Mouse (Mus musculus) neural tube, embryonic 11.5 days (tissue): ENCODE measurements at regions not wholly inside any gene's neighbourhood (a gene's known extent, or its start where the extent isn't known, plus 50 kb on each side); places are given as distances from the start of the nearest gene placed in this dataset.

Source experiments
- ATAC-seq: fragments of 200-750 bp; cut with Nextera tagmentation; 2 replicates; pipeline ENCODE4 v1.8.0; 2017; ENCODE audit warnings: moderate number of reproducible peaks, mild to moderate bottlenecking, moderate TSS enrichment, moderate library complexity; ENCODE audit not compliant: insufficient read depth, low FRiP score, low TSS enrichment
- DNase-seq: peaks from one replicate; pipeline ENCODE4 v3.0.0-alpha.2; 2015; ENCODE audit warnings: low spot score
- H3K27ac ChIP-seq: fragments of 300-500 bp; sonication (generic); 2 replicates; pipeline ENCODE4 v1.5.1; 2014; ENCODE audit warnings: low read depth, mild to moderate bottlenecking, low read length
- H3K27me3 ChIP-seq: fragments of 300-500 bp; sonication (generic); 2 replicates; pipeline ENCODE4 v1.6.1; 2014; ENCODE audit warnings: mild to moderate bottlenecking, low read length, mixed read lengths; ENCODE audit not compliant: control insufficient read depth, insufficient read depth
- H3K36me3 ChIP-seq: fragments of 300-500 bp; sonication (generic); 2 replicates; pipeline ENCODE4 v1.6.1; 2014; ENCODE audit warnings: mild to moderate bottlenecking, low read length, moderate library complexity, mixed read lengths; ENCODE audit not compliant: control insufficient read depth, insufficient read depth
- H3K4me1 ChIP-seq: fragments of 300-500 bp; sonication (generic); 2 replicates; pipeline ENCODE4 v1.6.1; 2014; ENCODE audit warnings: low read length, mixed read lengths; ENCODE audit not compliant: control insufficient read depth, insufficient read depth
- H3K4me2 ChIP-seq: fragments of 300-500 bp; sonication (generic); 2 replicates; pipeline ENCODE4 v1.6.1; 2014; ENCODE audit warnings: low read depth, mild to moderate bottlenecking, moderate library complexity
- H3K4me3 ChIP-seq: fragments of 300-500 bp; sonication (generic); 2 replicates; pipeline ENCODE4 v1.5.1; 2014; ENCODE audit warnings: low read depth, low read length
- H3K9ac ChIP-seq: fragments of 300-500 bp; sonication (generic); 2 replicates; pipeline ENCODE4 v1.6.1; 2014; ENCODE audit warnings: mild to moderate bottlenecking, low read length
- H3K9me3 ChIP-seq: fragments of 300-500 bp; sonication (generic); 2 replicates; pipeline ENCODE4 v1.6.1; 2016; ENCODE audit warnings: low read length; ENCODE audit not compliant: control insufficient read depth
- WGBS: fragments of 180-500 bp; shearing (Covaris S2); extraction: QIAGEN DNeasy Blood & Tissue Kit; methylation state at CpG from one replicate; pipeline ENCODE4 v1.1.7; 2014; 5-methylcytosine and 5-hydroxymethylcytosine counted together

- Histone ChIP-seq H3K36me3 (no peaks in the 10 kb centered on the region), H3K4me3 (no peak overlapping the region), H3K9me3 (no peaks in the 10 kb centered on the region), H3K4me2 (no peak overlapping the region), H3K4me1 (peaks cover 7% of the 10 kb centered on the region; the same call in 1 of the 2 replicates), H3K27me3 (no peaks in the 10 kb centered on the region), H3K27ac (no peak overlapping the region), H3K9ac (no peak overlapping the region)
- DNase-seq = no peak
- 25% methylated on average over 5 of the region's 5 CpGs for WGBS
- peak; percentile 7; the same call in 1 of the 2 replicates for ATAC-seq
Measured at GRCm38 (mm10) chr3:154381561-154381960, 51.1 kb upstream of the Lhx8 start.
